Mouse (Mus musculus) skeletal muscle tissue, adult 2 months (tissue): Measurements from ENCODE around the gene Cebpzos.

Experiments used
- DNase-seq: peaks from one replicate; pipeline ENCODE4 v3.0.0-alpha.2; 2012; ENCODE audit warnings: low read depth, low spot score

Cebpzos gene

GRCm38 (mm10) chr17:78916369-78916813 lies at the start of gene Cebpzos:
Cebpzos (plus strand) TSS chr17:78916500.
- DNase-seq, result peak; percentile 80

GRCm38 (mm10) chr17:78873886-78874285 lies 42.4 kb upstream of the Cebpzos start:
- no peak for DNase-seq

GRCm38 (mm10) chr17:78881878-78882304 lies 34.4 kb upstream of the Cebpzos start:
- DNase-seq, result no peak

- DNase-seq, result peak; percentile 46
These were observed 33.7 kb upstream of the Cebpzos start, which contains the start of gene Eif2ak2 for GRCm38 (mm10) chr17:78882401-78883112. Eif2ak2 (minus strand) TSS chr17:78882573.

- no peak for DNase-seq
These were observed 33.0 kb upstream of the Cebpzos start for GRCm38 (mm10) chr17:78883291-78883690.

- no peak for DNase-seq
These were observed 30.8 kb upstream of the Cebpzos start for GRCm38 (mm10) chr17:78885286-78886065.

- no peak for DNase-seq
These were observed 27.7 kb upstream of the Cebpzos start for GRCm38 (mm10) chr17:78888554-78888953.

- no peak for DNase-seq
These were observed 27.1 kb upstream of the Cebpzos start for GRCm38 (mm10) chr17:78889184-78889583.

- DNase-seq, result no peak
These were observed 25.3 kb upstream of the Cebpzos start for GRCm38 (mm10) chr17:78891020-78891419.

GRCm38 (mm10) chr17:78894991-78895390 lies 21.3 kb upstream of the Cebpzos start:
- DNase-seq, result no peak

- DNase-seq, result peak; percentile 52
These were observed 20.9 kb upstream of the Cebpzos start for GRCm38 (mm10) chr17:78895394-78895793.

- DNase-seq, result no peak
These were observed 13.1 kb upstream of the Cebpzos start for GRCm38 (mm10) chr17:78903158-78903557.

- DNase-seq, result no peak
These were observed 9.4 kb upstream of the Cebpzos start, which contains the start of gene Sult6b1 for GRCm38 (mm10) chr17:78906892-78907291. Sult6b1 (minus strand) TSS chr17:78906992.

GRCm38 (mm10) chr17:78909374-78909773 lies 6.9 kb upstream of the Cebpzos start:
- no peak for DNase-seq

- no peak for DNase-seq
These were observed 3.4 kb upstream of the Cebpzos start for GRCm38 (mm10) chr17:78912861-78913281.

GRCm38 (mm10) chr17:78913921-78914320 lies 2.4 kb upstream of the Cebpzos start:
- no peak for DNase-seq

- DNase-seq, result no peak
These were observed 528 bp upstream of the Cebpzos start for GRCm38 (mm10) chr17:78915772-78916171.

- no peak for DNase-seq
These were observed 599 bp downstream of the Cebpzos start for GRCm38 (mm10) chr17:78916899-78917298.

- DNase-seq, result no peak
These were observed 1.4 kb downstream of the Cebpzos start for GRCm38 (mm10) chr17:78917696-78918095.

GRCm38 (mm10) chr17:78935857-78936256 lies 19.6 kb downstream of the Cebpzos start:
- DNase-seq, result no peak

- DNase-seq, result peak; percentile 89
These were observed 20.3 kb downstream of the Cebpzos start, which contains the start of the genes Cebpz and Ndufaf7 for GRCm38 (mm10) chr17:78936466-78937228. Cebpz (minus strand) TSS chr17:78937066. Ndufaf7 (plus strand) TSS chr17:78937136.
